Mouse (Mus musculus): ENCODE measurements around the gene Tmem205.
A peak's percentile ranks its signal among the peaks of the same experiment; 100 is the strongest.

The Tmem205 gene

GRCm38 (mm10) chr9:21944267-21944666 is 16.9 kb upstream of the Tmem205 start:
- no peak for DNase-seq (ENCODE audit: low read depth, low spot score)

DNA sequence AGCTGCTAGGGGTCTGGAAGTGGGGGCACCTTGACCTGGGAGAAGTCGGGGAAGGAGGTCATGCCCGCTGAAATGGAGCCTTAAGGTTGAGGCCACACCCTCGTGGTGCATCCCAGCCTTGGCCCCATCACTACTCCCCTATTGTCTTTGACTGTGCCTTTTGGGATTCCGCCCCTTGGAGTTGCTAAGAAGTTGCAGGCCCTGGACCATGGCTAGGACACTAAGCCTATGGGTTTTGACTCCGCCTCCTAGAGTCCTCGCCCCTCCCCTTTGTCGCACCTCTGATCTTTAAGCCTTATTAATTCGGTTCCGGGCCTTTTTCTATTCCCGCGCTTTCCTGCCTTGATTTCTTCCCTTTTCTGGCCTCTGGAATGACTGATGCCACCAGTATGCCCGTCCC is 16.3 kb upstream of the Tmem205 start:
- no peak for DNase-seq (ENCODE audit: low read depth, low spot score)

- no peak for DNase-seq (ENCODE audit: low read depth, low spot score)
Observed at GRCm38 (mm10) chr9:21943046-21943445, 15.7 kb upstream of the Tmem205 start.

DNA sequence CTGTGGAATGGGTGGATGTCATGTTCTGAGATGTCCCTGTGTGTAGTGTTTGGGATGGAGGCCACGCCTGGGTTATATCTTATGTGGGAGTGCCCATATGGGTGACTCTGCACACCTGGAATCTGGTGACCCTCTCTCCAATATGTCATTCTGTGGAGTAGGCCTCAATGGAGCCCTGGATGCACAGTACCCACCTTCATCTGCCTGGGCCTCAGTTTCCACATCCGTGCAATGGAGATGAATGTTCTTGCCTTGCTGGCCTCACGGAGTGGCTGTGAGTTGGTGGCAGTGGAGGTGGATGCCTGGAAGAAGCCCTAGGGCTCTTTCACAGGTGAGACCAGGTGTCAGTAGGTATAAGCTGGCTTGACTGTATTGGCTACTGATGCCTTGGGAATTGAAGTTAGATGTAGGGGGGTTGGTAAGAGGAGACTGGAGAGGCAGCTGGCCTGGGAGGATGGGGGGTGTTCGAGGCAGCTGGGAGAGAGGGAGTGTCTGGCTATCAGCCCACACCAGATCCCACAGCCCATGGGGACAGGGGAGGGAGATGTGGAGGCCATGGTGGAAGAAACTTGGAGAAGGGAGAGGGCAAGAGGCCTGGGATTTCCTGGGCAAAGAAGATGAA is 11.0 kb upstream of the Tmem205 start:
- no peak for DNase-seq (ENCODE audit: low read depth, low spot score)

- DNase-seq (ENCODE audit: low read depth, low spot score), result no peak
Observed at GRCm38 (mm10) chr9:21937711-21938175, 10.4 kb upstream of the Tmem205 start.

- DNase-seq (ENCODE audit: low read depth, low spot score), result peak; percentile 80
Observed at GRCm38 (mm10) chr9:21936692-21937570, 9.6 kb upstream of the Tmem205 start, which contains the start of gene Plppr2. TSS of gene Plppr2 (plus strand) at chr9:21937033.

GRCm38 (mm10) chr9:21935466-21936131 is 8.2 kb upstream of the Tmem205 start:
- no peak for DNase-seq (ENCODE audit: low read depth, low spot score)

GRCm38 (mm10) chr9:21934021-21934420 is 6.7 kb upstream of the Tmem205 start:
- DNase-seq (ENCODE audit: low read depth, low spot score), result no peak

DNA sequence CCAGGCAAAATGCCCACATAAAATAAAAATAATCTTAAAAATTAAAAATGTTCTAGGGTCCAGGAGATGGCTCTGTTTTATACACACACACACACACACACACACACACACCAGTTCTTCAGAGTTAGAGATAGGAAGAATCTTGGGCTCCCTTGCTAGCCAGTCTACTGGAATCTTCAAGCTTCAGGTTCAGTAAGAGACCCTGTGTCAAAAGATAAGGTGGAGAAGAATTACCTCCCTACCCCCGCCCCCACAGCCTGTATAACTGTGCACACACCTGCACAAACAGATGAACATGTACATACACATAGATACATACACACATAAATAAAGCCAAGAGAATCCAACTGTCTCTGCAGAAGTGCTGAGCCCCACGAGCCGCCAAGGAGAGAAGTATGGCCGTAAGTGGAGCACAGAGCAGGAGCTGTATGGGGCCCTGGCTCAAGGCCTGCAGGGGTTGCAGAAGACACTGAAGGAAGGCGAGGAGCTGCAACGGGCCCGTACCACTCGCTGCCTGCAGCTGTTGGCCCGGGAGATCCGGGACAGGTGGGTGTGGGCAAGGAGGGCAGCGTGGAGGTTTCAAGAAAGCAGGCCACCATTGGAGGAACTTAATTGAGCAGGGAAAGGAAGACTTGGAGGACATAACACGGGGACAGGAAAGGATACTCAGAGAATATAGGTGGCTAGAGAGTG is 5.2 kb upstream of the Tmem205 start:
- DNase-seq (ENCODE audit: low read depth, low spot score), result no peak

DNA sequence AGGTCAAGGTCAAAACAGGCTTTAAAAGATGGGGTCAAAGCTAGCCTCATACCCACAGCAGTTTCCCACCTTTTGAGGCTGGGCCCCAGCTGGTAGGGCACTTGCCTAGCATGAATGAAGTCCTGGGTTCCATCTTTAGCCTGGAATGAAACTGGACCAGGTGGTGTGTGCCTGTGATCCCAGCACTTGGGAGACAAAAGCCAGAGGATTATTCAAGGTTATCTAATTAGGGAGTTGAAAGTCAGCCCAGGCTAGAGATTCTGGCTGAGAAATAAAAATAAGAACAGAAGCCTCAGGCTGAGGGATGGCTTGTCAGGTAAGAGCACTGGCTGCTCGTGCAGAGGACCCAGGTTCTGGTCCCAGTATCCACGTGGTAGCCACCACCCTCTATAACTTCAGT is 4.7 kb upstream of the Tmem205 start:
- no peak for DNase-seq (ENCODE audit: low read depth, low spot score)

GRCm38 (mm10) chr9:21929208-21929607 is 1.9 kb upstream of the Tmem205 start:
- DNase-seq (ENCODE audit: low read depth, low spot score), result no peak

DNA sequence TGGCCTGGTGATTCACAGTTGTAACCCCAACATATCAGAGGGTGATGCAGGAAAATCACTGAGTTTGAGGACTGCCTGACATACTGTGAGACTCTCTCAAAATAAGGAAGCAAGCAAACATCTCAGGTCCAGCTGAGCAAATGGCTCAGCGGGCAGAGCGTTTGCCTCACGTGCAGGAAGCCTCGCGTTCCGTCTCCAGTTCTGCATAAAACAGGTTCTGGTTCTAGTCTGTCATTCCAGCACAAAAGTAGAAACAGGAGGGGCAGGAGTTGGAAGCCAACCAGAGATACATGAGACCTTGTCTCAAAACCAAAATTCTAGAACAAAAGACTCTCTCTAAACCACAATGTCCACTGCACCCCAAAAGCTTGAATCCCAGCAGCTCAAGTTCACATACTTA is 572 bp downstream of the Tmem205 start:
- no peak for DNase-seq (ENCODE audit: low read depth, low spot score)

DNA sequence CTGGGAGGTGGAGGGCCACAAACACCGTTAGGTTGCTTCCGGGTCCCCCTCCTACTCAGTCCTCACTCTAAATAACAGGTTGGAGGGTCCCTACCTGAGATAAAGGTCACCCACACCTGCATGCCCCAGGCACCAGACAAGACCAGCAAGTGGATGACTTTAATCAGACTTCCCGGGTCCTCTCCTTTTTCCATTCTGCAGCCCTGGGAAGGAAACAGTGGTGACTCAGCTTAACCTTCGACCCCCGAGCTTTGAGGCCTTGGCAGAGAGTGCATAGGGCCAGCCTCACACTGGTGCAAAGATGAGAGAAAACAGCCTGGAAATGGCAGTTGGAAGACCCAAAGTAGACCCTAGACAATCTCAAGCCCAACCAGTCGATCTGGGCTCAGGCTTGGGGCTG is 1.2 kb downstream of the Tmem205 start:
- DNase-seq (ENCODE audit: low read depth, low spot score), result no peak

GRCm38 (mm10) chr9:21925506-21925905 is 1.9 kb downstream of the Tmem205 start:
- no peak for DNase-seq (ENCODE audit: low read depth, low spot score)

- DNase-seq (ENCODE audit: low read depth, low spot score), result no peak
Observed at GRCm38 (mm10) chr9:21925034-21925433, 2.3 kb downstream of the Tmem205 start.

- DNase-seq (ENCODE audit: low read depth, low spot score), result peak; percentile 91
Observed at GRCm38 (mm10) chr9:21924099-21924493, 3.3 kb downstream of the Tmem205 start.

GRCm38 (mm10) chr9:21923490-21924098 is 3.8 kb downstream of the Tmem205 start:
- no peak for DNase-seq (ENCODE audit: low read depth, low spot score)

- no peak for DNase-seq (ENCODE audit: low read depth, low spot score)
Observed at GRCm38 (mm10) chr9:21923036-21923435, 4.3 kb downstream of the Tmem205 start.

- no peak for DNase-seq (ENCODE audit: low read depth, low spot score)
Observed at GRCm38 (mm10) chr9:21918692-21919384, 8.5 kb downstream of the Tmem205 start.

GRCm38 (mm10) chr9:21918035-21918592 is 9.2 kb downstream of the Tmem205 start, which contains the start of gene Rab3d:
TSS of gene Rab3d (minus strand) at chr9:21918192.
- peak; percentile 92 for DNase-seq (ENCODE audit: low read depth, low spot score)

Data from skeletal muscle tissue, adult 2 months (tissue).